Mouse (Mus musculus) bone marrow macrophage, adult 2 months (primary cell): Measurements from ENCODE around the gene Ptk7.

Experiments used
- CTCF ChIP-seq: IDR thresholded peaks from 2 replicates; pipeline ENCODE4 v1.5.1; 2012; ENCODE audit warnings: low read depth, mild to moderate bottlenecking, low read length, moderate library complexity
- POLR2A ChIP-seq: IDR thresholded peaks from 2 replicates; pipeline ENCODE4 v1.6.1; 2012; ENCODE audit warnings: mild to moderate bottlenecking, low read depth, low read length, borderline replicate concordance

DNA sequence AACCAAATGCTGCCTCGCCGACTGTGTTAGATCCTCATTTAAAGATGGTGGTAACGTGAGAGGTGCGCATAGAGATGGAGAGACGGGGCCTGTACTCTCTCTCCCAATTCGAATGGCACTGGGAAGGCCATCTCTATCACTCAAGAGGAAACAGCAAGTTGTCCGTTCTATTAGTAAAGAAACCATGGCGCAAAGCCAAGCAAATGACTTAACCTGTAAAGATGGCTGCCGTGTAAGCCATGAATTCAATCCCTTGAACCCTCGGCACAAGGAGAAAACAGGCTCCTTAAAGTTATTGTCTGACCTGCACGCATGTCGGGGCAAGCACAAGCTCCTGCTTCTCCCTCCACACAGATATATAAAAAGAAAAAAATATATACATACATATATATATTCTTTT is 11.5 kb downstream of the Ptk7 start:
- TF ChIP-seq POLR2A (no peak), CTCF (no peak)
